Mouse (Mus musculus) lung, postnatal 0 days (tissue): ENCODE data around the gene Guca1b. TPM values are rescaled to one million over a fixed set of nuclear protein-coding genes. Genes with fewer than 3 reads are reported as not detected.

ENCODE experiments used
- ATAC-seq: fragments of 200-750 bp; cut with Nextera tagmentation; 2 replicates; pipeline ENCODE4 v1.8.0; 2017; ENCODE audit warnings: moderate library complexity
- DNase-seq: peaks from one replicate; pipeline ENCODE4 v3.0.0-alpha.2; 2016; ENCODE audit warnings: low spot score
- H3K27ac ChIP-seq: fragments of 300-500 bp; sonication (generic); 2 replicates; pipeline ENCODE4 v1.5.1; 2014; ENCODE audit warnings: antibody characterized with exemption, mild to moderate bottlenecking, low read length, mixed read lengths
- H3K27me3 ChIP-seq: fragments of 300-500 bp; sonication (generic); replicated peaks from 2 replicates; pipeline ENCODE4 v1.6.1; 2014; ENCODE audit warnings: low read length, mixed read lengths; ENCODE audit not compliant: insufficient read depth
- H3K36me3 ChIP-seq: fragments of 300-500 bp; sonication (generic); 2 replicates; pipeline ENCODE4 v1.6.1; 2014; ENCODE audit warnings: low read length, mixed read lengths; ENCODE audit not compliant: insufficient read depth
- H3K4me1 ChIP-seq: fragments of 300-500 bp; sonication (generic); 2 replicates; pipeline ENCODE4 v1.6.1; 2014; ENCODE audit warnings: antibody characterized with exemption, low read depth, low read length, mixed read lengths; ENCODE audit not compliant: insufficient read depth
- H3K4me2 ChIP-seq: fragments of 300-500 bp; sonication (generic); replicated peaks from 2 replicates; pipeline ENCODE4 v1.6.1; 2014; ENCODE audit warnings: low read depth, mild to moderate bottlenecking, low read length, moderate library complexity, mixed read lengths
- H3K4me3 ChIP-seq: fragments of 300-500 bp; sonication (generic); 2 replicates; pipeline ENCODE4 v1.5.1; 2014; ENCODE audit warnings: low read depth, low read length
- H3K9ac ChIP-seq: fragments of 300-500 bp; sonication (generic); replicated peaks from 2 replicates; pipeline ENCODE4 v1.6.1; 2014; ENCODE audit warnings: low read depth, mild to moderate bottlenecking
- H3K9me3 ChIP-seq: fragments of 300-500 bp; sonication (generic); 2 replicates; pipeline ENCODE4 v1.6.1; 2016; ENCODE audit warnings: low read length, mixed read lengths
- CTCF ChIP-seq: IDR thresholded peaks from 2 replicates; pipeline ENCODE4 v1.5.1; 2016; ENCODE audit warnings: antibody characterized with exemption, mild to moderate bottlenecking
- EP300 ChIP-seq: IDR thresholded peaks from 2 replicates; pipeline ENCODE4 v1.6.1; 2016; ENCODE audit warnings: antibody characterized with exemption, mild to moderate bottlenecking, control low read depth
- WGBS: fragments of 180-500 bp; shearing (Covaris S2); extraction: QIAGEN DNeasy Blood & Tissue Kit; methylation state at CpG from one replicate; pipeline ENCODE4 v1.1.7; 2014; 5-methylcytosine and 5-hydroxymethylcytosine counted together
- polyA plus RNA-seq: library from polyadenylated mRNA; unstranded; fragments of >200 nt; fragmentation: Nextera tagmentation; extraction: Ambion mirVana; gene quantifications from 2 replicates; pipeline ENCODE4 v1.2.1, GENCODE M21; 2015

Gene Guca1b
- polyA plus RNA-seq, 1 experiment from 2014 or later: 0.23 TPM

GRCm38 (mm10) chr17:47438611-47439010, 53.4 kb downstream of the Guca1b start:
- no peak overlapping the region for H3K9ac ChIP-seq
- peak overlapping the region; percentile 71 for H3K27ac ChIP-seq
- DNase-seq: no peak
- peak overlapping the region; percentile 74 for H3K4me2 ChIP-seq
- H3K36me3 ChIP-seq: no peaks in the 10 kb centered on the region
- H3K9me3 ChIP-seq: no peaks in the 10 kb centered on the region
- H3K4me3 ChIP-seq: no peak overlapping the region
- ATAC-seq: no peak
- no peak for TF ChIP-seq EP300
- no peak for TF ChIP-seq CTCF
- 65% methylated on average over 6 of the region's 6 CpGs for WGBS
- peaks cover 14% of the 10 kb centered on the region; the same call in 1 of the 2 replicates for H3K4me1 ChIP-seq
- no peaks in the 10 kb centered on the region for H3K27me3 ChIP-seq

GRCm38 (mm10) chr17:47439396-47440028, 54.3 kb downstream of the Guca1b start:
- DNase-seq (peak; percentile 63), ATAC-seq (peak; percentile 10; the same call in 1 of the 2 replicates)
- peaks cover 14% of the 10 kb centered on the region; the same call in 1 of the 2 replicates for H3K4me1 ChIP-seq
- no peaks in the 10 kb centered on the region for H3K27me3 ChIP-seq
- no peak overlapping the region for H3K9ac ChIP-seq
- peak overlapping the region; percentile 74 for H3K4me2 ChIP-seq
- H3K9me3 ChIP-seq: no peaks in the 10 kb centered on the region
- TF ChIP-seq EP300 (no peak), CTCF (peak; percentile 2; the same call in 1 of the 2 replicates)
- peak overlapping the region; percentile 71 for H3K27ac ChIP-seq
- H3K36me3 ChIP-seq: no peaks in the 10 kb centered on the region
- 27% methylated on average over 9 of the region's 9 CpGs for WGBS
- H3K4me3 ChIP-seq: no peak overlapping the region

- 35% methylated on average over 9 of the region's 9 CpGs for WGBS
- Histone ChIP-seq H3K9me3 (no peaks in the 10 kb centered on the region), H3K4me1 (peaks cover 14% of the 10 kb centered on the region; the same call in 1 of the 2 replicates), H3K27me3 (no peaks in the 10 kb centered on the region), H3K4me2 (no peak overlapping the region), H3K9ac (no peak overlapping the region), H3K36me3 (no peaks in the 10 kb centered on the region), H3K4me3 (no peak overlapping the region), H3K27ac (no peak overlapping the region)
- DNase-seq (no peak), ATAC-seq (no peak)
- TF ChIP-seq CTCF (no peak), EP300 (no peak)
Observed at GRCm38 (mm10) chr17:47440359-47440890, 55.2 kb downstream of the Guca1b start.

GRCm38 (mm10) chr17:47441296-47442051, 56.3 kb downstream of the Guca1b start:
- H3K4me1 ChIP-seq: peaks cover 18% of the 10 kb centered on the region; the same call in 1 of the 2 replicates
- no peak overlapping the region for H3K4me3 ChIP-seq
- no peaks in the 10 kb centered on the region for H3K27me3 ChIP-seq
- ATAC-seq (no peak), DNase-seq (no peak)
- H3K36me3 ChIP-seq: no peaks in the 10 kb centered on the region
- H3K9me3 ChIP-seq: no peaks in the 10 kb centered on the region
- no peak overlapping the region for H3K9ac ChIP-seq
- WGBS: 73% methylated on average over 19 of the region's 19 CpGs
- TF ChIP-seq CTCF (no peak), EP300 (no peak)
- H3K4me2 ChIP-seq: no peak overlapping the region
- no peak overlapping the region for H3K27ac ChIP-seq

GRCm38 (mm10) chr17:47442271-47442670, 57.1 kb downstream of the Guca1b start:
- 72% methylated on average over 3 of the region's 3 CpGs for WGBS
- no peak for DNase-seq

More at GRCm38 (mm10) chr17:47442271-47442670, 57.1 kb downstream of the Guca1b start:
- ATAC-seq: no peak
- peaks cover 18% of the 10 kb centered on the region; the same call in 1 of the 2 replicates for H3K4me1 ChIP-seq
- TF ChIP-seq CTCF: peak; percentile 37; the same call in 1 of the 2 replicates
- no peak for TF ChIP-seq EP300
- H3K9ac ChIP-seq: no peak overlapping the region
- H3K27ac ChIP-seq: no peak overlapping the region
- no peak overlapping the region for H3K4me2 ChIP-seq
- H3K27me3 ChIP-seq: no peaks in the 10 kb centered on the region
- H3K9me3 ChIP-seq: no peaks in the 10 kb centered on the region
- no peaks in the 10 kb centered on the region for H3K36me3 ChIP-seq
- no peak overlapping the region for H3K4me3 ChIP-seq

Other genes with a start within 250 kb of the Guca1b start
- 43.2 and 47.5 TPM in 2 replicates for gene Mrps10, start 16.5 kb upstream of the Guca1b start, polyA plus RNA-seq
- gene Guca1a, start 15.2 kb downstream of the Guca1b start, polyA plus RNA-seq: 1.9 and 2.0 TPM in 2 replicates
- gene AI661453, start 51.2 kb downstream of the Guca1b start, polyA plus RNA-seq: 2.8 and 3.3 TPM in 2 replicates
- 0.15 and 0.44 TPM in 2 replicates for gene 1700001C19Rik, start 52.0 kb downstream of the Guca1b start, polyA plus RNA-seq
- 16.0 and 22.4 TPM in 2 replicates for gene Taf8, start 116.9 kb downstream of the Guca1b start, polyA plus RNA-seq
- gene Ccnd3, start 119.7 kb downstream of the Guca1b start, polyA plus RNA-seq: 195 and 214 TPM in 2 replicates
- 9.9 and 10.4 TPM in 2 replicates for gene Bysl, start 226.1 kb downstream of the Guca1b start, polyA plus RNA-seq
- 31.6 and 32.8 TPM in 2 replicates for gene Med20, start 226.2 kb downstream of the Guca1b start, polyA plus RNA-seq
- gene Gm20517, start 226.2 kb downstream of the Guca1b start, polyA plus RNA-seq: 0.64 and 1.4 TPM in 2 replicates
- 3.3 and 4.1 TPM in 2 replicates for gene Usp49, start 245.3 kb downstream of the Guca1b start, polyA plus RNA-seq